48 mouse cellular contexts compared by ENCODE assay signal in genomic region chr16:10763540-10764264, GRCm38 (mm10). TPM values are rescaled to one million over a fixed set of nuclear protein-coding genes. Genes with fewer than 3 reads are reported as not detected.
"Had no signal": no experiment of that assay in that cellular context is flagged by ENCODE, and none has a peak within 500 bp of the region (broad histone marks: within the 10 kb centered on the region; RNA-seq: fewer than 3 reads in every experiment).

No protein-coding gene starts in this region.

- H3K27me3 ChIP-seq: hindbrain, embryonic 15.5 days; kidney, embryonic 15.5 days had no signal

- H3K36me3 ChIP-seq: heart, embryonic 10.5 days; heart, embryonic 13.5 days; heart, embryonic 15.5 days; hindbrain, embryonic 10.5 days; hindbrain, embryonic 12.5 days; hindbrain, embryonic 13.5 days; hindbrain, embryonic 15.5 days; intestine, embryonic 15.5 days; kidney, embryonic 15.5 days had no signal

- H3K4me1 ChIP-seq: hindbrain, embryonic 13.5 days; hindbrain, embryonic 15.5 days had no signal

- H3K27ac ChIP-seq: heart, embryonic 10.5 days; heart, embryonic 13.5 days; heart, embryonic 15.5 days; hindbrain, embryonic 10.5 days; hindbrain, embryonic 12.5 days; hindbrain, embryonic 13.5 days; hindbrain, embryonic 14.5 days; hindbrain, embryonic 15.5 days; hindbrain, postnatal 0 days; intestine, embryonic 15.5 days; kidney, embryonic 15.5 days; kidney, postnatal 0 days; layer of hippocampus, adult 2 months; left cerebral cortex, adult 2 months had no signal

- H3K9ac ChIP-seq: heart, embryonic 13.5 days; heart, embryonic 15.5 days; hindbrain, embryonic 12.5 days; hindbrain, embryonic 13.5 days; hindbrain, embryonic 14.5 days; hindbrain, embryonic 15.5 days; intestine, embryonic 15.5 days; kidney, embryonic 15.5 days had no signal

- H3K4me3 ChIP-seq: heart, embryonic 10.5 days; heart, embryonic 13.5 days; heart, embryonic 15.5 days; hindbrain, embryonic 10.5 days; hindbrain, embryonic 12.5 days; hindbrain, embryonic 13.5 days; hindbrain, embryonic 15.5 days; intestine, embryonic 15.5 days; kidney, embryonic 15.5 days; layer of hippocampus, adult 2 months; left cerebral cortex, adult 2 months had no signal

- H3K9me3 ChIP-seq: heart, embryonic 10.5 days; heart, embryonic 13.5 days; heart, embryonic 15.5 days; hindbrain, embryonic 10.5 days; hindbrain, embryonic 12.5 days; hindbrain, embryonic 13.5 days; hindbrain, embryonic 15.5 days; intestine, embryonic 15.5 days; kidney, embryonic 15.5 days had no signal

- ATAC-seq: hindbrain, embryonic 16.5 days; hindbrain, postnatal 0 days; inflammation-experienced regulatory T-cells, adult 6 months; intestine, embryonic 16.5 days; intestine, postnatal 0 days had no signal

- DNase-seq: heart, postnatal 10 days; heart, postnatal 4 days; kidney, adult 11 months; kidney, adult 18-20 months; kidney, adult 8-10 months; kidney, adult 9 months; kidney, postnatal 14 days; kidney, postnatal 36 days; layer of hippocampus, adult 9-11 months; layer of hippocampus, postnatal 36 days had no signal

- H3K4me2 ChIP-seq: heart, embryonic 11.5 days; heart, embryonic 13.5 days; heart, embryonic 15.5 days; hindbrain, embryonic 12.5 days; hindbrain, embryonic 13.5 days; hindbrain, embryonic 14.5 days; hindbrain, embryonic 15.5 days; intestine, embryonic 15.5 days; kidney, embryonic 15.5 days had no signal

RNA-seq across cellular contexts. Expression of gene Tnp2, which starts 24.8 kb away (rescaled TPM):
- total RNA-seq: heart, postnatal 10 days; heart, postnatal 14 days; heart, postnatal 25 days; heart, postnatal 36 days; heart, postnatal 4 days; hematopoietic stem cell, adult 5-6 weeks; hindbrain, postnatal 0 days; layer of hippocampus, adult 18-20 months; layer of hippocampus, adult 2 months; layer of hippocampus, adult 8-10 months; layer of hippocampus, postnatal 10 days; layer of hippocampus, postnatal 14 days; layer of hippocampus, postnatal 25 days; layer of hippocampus, postnatal 36 days; left cerebral cortex, adult 18-20 months; left cerebral cortex, adult 2 months had no signal
- polyA plus RNA-seq: heart, embryonic 10.5 days; heart, embryonic 11.5 days; heart, embryonic 13.5 days; heart, embryonic 14.5 days; heart, embryonic 15.5 days; heart, postnatal 0 days; hindbrain, embryonic 10.5 days; hindbrain, embryonic 11.5 days; hindbrain, embryonic 12.5 days; hindbrain, embryonic 13.5 days; hindbrain, embryonic 14.5 days; hindbrain, embryonic 15.5 days; hindbrain, postnatal 0 days; intestine, embryonic 14.5 days; intestine, embryonic 15.5 days; intestine, embryonic 16.5 days; intestine, postnatal 0 days; kidney, embryonic 14.5 days; kidney, embryonic 15.5 days; kidney, embryonic 16.5 days; kidney, postnatal 0 days had no signal

RNA-seq across cellular contexts. Expression of gene Prm3, which starts 27.0 kb away (rescaled TPM):
- total RNA-seq: heart, postnatal 10 days; heart, postnatal 14 days; heart, postnatal 25 days; heart, postnatal 36 days; heart, postnatal 4 days; hematopoietic stem cell, adult 5-6 weeks; hindbrain, postnatal 0 days; layer of hippocampus, adult 18-20 months; layer of hippocampus, adult 2 months; layer of hippocampus, adult 8-10 months; layer of hippocampus, postnatal 10 days; layer of hippocampus, postnatal 14 days; layer of hippocampus, postnatal 25 days; layer of hippocampus, postnatal 36 days; left cerebral cortex, adult 18-20 months; left cerebral cortex, adult 2 months had no signal
- polyA plus RNA-seq: heart, embryonic 10.5 days; heart, embryonic 11.5 days; heart, embryonic 13.5 days; heart, embryonic 14.5 days; heart, embryonic 15.5 days; heart, embryonic 16.5 days; heart, postnatal 0 days; hindbrain, embryonic 10.5 days; hindbrain, embryonic 11.5 days; hindbrain, embryonic 12.5 days; hindbrain, embryonic 13.5 days; hindbrain, embryonic 14.5 days; hindbrain, embryonic 15.5 days; hindbrain, embryonic 16.5 days; hindbrain, postnatal 0 days; inflammation-experienced regulatory T-cells, adult 6 months; intestine, embryonic 14.5 days; intestine, embryonic 15.5 days; intestine, embryonic 16.5 days; intestine, postnatal 0 days; kidney, adult 2 months; kidney, embryonic 14.5 days; kidney, embryonic 15.5 days; kidney, embryonic 16.5 days; kidney, postnatal 0 days; large intestine, adult 2 months had no signal

RNA-seq across cellular contexts. Expression of gene Prm2, which starts 32.2 kb away (rescaled TPM):
- total RNA-seq: heart, postnatal 10 days; heart, postnatal 14 days; heart, postnatal 25 days; heart, postnatal 36 days; heart, postnatal 4 days; hematopoietic stem cell, adult 5-6 weeks; hindbrain, postnatal 0 days; layer of hippocampus, adult 18-20 months; layer of hippocampus, adult 2 months; layer of hippocampus, adult 8-10 months; layer of hippocampus, postnatal 10 days; layer of hippocampus, postnatal 14 days; layer of hippocampus, postnatal 25 days; layer of hippocampus, postnatal 36 days; left cerebral cortex, adult 18-20 months; left cerebral cortex, adult 2 months had no signal
- polyA plus RNA-seq: heart, embryonic 10.5 days; heart, embryonic 11.5 days; heart, embryonic 13.5 days; heart, embryonic 14.5 days; heart, embryonic 15.5 days; heart, embryonic 16.5 days; heart, postnatal 0 days; hindbrain, embryonic 10.5 days; hindbrain, embryonic 11.5 days; hindbrain, embryonic 12.5 days; hindbrain, embryonic 13.5 days; hindbrain, embryonic 14.5 days; hindbrain, embryonic 15.5 days; hindbrain, embryonic 16.5 days; hindbrain, postnatal 0 days; inflammation-experienced regulatory T-cells, adult 6 months; intestine, embryonic 14.5 days; intestine, embryonic 15.5 days; intestine, embryonic 16.5 days; intestine, postnatal 0 days; kidney, embryonic 14.5 days; kidney, embryonic 15.5 days; kidney, embryonic 16.5 days; kidney, postnatal 0 days had no signal

RNA-seq across cellular contexts. Expression of gene Prm1, which starts 41.9 kb away (rescaled TPM):
- total RNA-seq: heart, postnatal 10 days; heart, postnatal 14 days; heart, postnatal 25 days; heart, postnatal 36 days; heart, postnatal 4 days; hematopoietic stem cell, adult 5-6 weeks; hindbrain, postnatal 0 days; layer of hippocampus, adult 18-20 months; layer of hippocampus, adult 2 months; layer of hippocampus, adult 8-10 months; layer of hippocampus, postnatal 10 days; layer of hippocampus, postnatal 14 days; layer of hippocampus, postnatal 25 days; layer of hippocampus, postnatal 36 days; left cerebral cortex, adult 18-20 months; left cerebral cortex, adult 2 months had no signal
- polyA plus RNA-seq: heart, embryonic 10.5 days; heart, embryonic 11.5 days; heart, embryonic 14.5 days; heart, postnatal 0 days; hindbrain, embryonic 10.5 days; hindbrain, embryonic 11.5 days; hindbrain, embryonic 12.5 days; hindbrain, embryonic 13.5 days; hindbrain, embryonic 16.5 days; intestine, embryonic 14.5 days; intestine, embryonic 15.5 days; intestine, embryonic 16.5 days; intestine, postnatal 0 days; kidney, embryonic 14.5 days; kidney, embryonic 16.5 days; kidney, postnatal 0 days had no signal
